Mouse (Mus musculus): Measurements from ENCODE around the gene Agap2.

DNA sequence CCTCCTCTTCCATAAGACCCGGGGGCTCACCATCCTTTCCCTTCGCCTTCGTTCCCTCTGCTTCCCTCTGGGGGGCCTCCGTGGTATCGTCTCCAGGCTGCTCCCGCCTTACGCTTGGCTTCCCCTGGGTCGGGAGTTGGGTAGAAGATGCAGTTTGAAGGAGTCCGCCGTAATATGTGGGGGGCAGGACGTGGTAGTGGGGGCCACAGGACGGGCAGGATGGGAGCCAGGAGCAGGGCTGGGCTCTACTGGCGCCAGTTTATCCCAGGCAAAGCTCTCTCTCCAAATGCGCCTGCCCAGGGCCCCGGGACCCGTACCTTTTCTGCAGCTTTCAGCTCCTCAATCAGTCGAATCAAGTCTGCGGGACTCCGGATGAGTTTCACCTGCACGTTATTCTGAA lies 23.4 kb downstream of the Agap2 start:
- TF ChIP-seq GATA1 (IDR thresholded peaks at IDR 0.05; ENCODE audit: borderline replicate concordance, low read length): no peak
- TF ChIP-seq FLI1 (IDR thresholded peaks at IDR 0.05; ENCODE audit: low read length): no peak
